Mouse (Mus musculus): ENCODE measurements at regions not wholly inside any gene's neighbourhood (a gene's known extent, or its start where the extent isn't known, plus 50 kb on each side); places are given as distances from the start of the nearest gene placed in this dataset.
"Not testable (repeated sequence)": the region's sequence is repeated elsewhere in the genome, so short reads cannot be mapped to it uniquely, and the experiment has no call there.

- H3K4me2 ChIP-seq (replicated peaks; ENCODE audit: low read depth, low read length) = no peak overlapping the region
- no peaks in the 10 kb centered on the region for H3K36me3 ChIP-seq (ENCODE audit: insufficient read depth, low read length)
- H3K4me1 ChIP-seq (ENCODE audit: insufficient read depth, low read depth, low read length) = no peaks in the 10 kb centered on the region
- H3K9ac ChIP-seq (replicated peaks; ENCODE audit: low read depth) = no peak overlapping the region
- no peak overlapping the region for H3K4me3 ChIP-seq (ENCODE audit: low read depth, low read length)
- no peaks in the 10 kb centered on the region for H3K27me3 ChIP-seq (replicated peaks; ENCODE audit: insufficient read depth, low read length)
- no peak overlapping the region for H3K27ac ChIP-seq (ENCODE audit: low read length)
- ATAC-seq (no peak), DNase-seq (ENCODE audit: low spot score) (no peak)
- no peak for TF ChIP-seq CTCF (IDR thresholded peaks at IDR 0.05)
- TF ChIP-seq EP300 (IDR thresholded peaks at IDR 0.05) = no peak
- H3K9me3 ChIP-seq (ENCODE audit: low read length) = no peaks in the 10 kb centered on the region
Measured at GRCm38 (mm10) chr1:7671566-7671965, 2863.9 kb downstream of the Gm37988 start.

DNA sequence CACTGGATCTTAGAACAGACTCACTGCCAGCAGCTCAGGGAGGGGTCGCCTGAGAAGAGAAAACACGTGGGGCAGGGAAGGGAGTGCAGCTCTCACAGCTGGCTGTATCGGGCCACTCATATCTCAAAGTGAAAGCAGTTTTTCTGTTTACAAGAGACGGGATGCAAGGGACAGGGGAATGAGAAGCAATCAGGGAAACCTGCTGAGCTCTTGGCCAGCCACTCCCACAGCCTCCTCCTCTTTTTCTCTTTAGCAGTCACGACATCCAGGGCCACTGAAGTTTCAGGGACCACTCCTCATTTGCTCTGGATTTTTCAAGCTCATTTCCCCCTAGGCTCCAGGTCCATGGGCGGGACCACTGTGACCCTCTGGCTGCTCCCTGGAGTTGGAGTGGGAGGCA lies 2901.5 kb downstream of the Gm37988 start:
- not testable (repeated sequence) for DNase-seq (ENCODE audit: low spot score); H3K9me3 ChIP-seq (ENCODE audit: low read length); H3K27ac ChIP-seq (ENCODE audit: low read length); H3K36me3 ChIP-seq (ENCODE audit: insufficient read depth, low read length); H3K4me2 ChIP-seq (replicated peaks; ENCODE audit: low read depth, low read length); H3K4me3 ChIP-seq (ENCODE audit: low read depth, low read length); H3K4me1 ChIP-seq (ENCODE audit: insufficient read depth, low read depth, low read length); ATAC-seq; H3K9ac ChIP-seq (replicated peaks; ENCODE audit: low read depth); H3K27me3 ChIP-seq (replicated peaks; ENCODE audit: insufficient read depth, low read length)
- WGBS = 73% methylated on average over 5 of the region's 6 CpGs

DNA sequence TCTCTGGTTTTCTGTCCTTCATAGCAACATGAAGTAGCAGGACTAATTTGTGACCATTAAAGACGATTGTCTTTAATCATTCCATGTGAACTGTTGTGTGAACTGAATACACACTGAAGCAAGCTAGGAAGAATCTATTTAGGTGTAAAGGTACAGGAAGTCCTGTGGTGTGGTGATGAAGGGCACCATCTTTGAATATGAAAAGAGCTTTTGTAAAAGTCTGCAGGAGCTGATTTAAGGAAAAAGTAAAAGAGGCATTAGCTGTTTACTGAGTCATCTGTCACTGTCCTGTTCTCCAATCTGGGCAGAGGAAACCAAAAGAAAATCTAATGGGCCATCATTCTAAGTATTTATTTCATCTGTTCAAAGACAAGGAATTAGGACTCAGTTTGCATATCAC lies 2925.0 kb downstream of the Gm37988 start:
- H3K4me1 ChIP-seq (ENCODE audit: insufficient read depth, low read depth, low read length) = no peaks in the 10 kb centered on the region
- WGBS = 54% methylated on average over 1 of the region's 1 CpGs
- no peak overlapping the region for H3K9ac ChIP-seq (replicated peaks; ENCODE audit: low read depth)
- TF ChIP-seq EP300 (IDR thresholded peaks at IDR 0.05) (no peak), CTCF (IDR thresholded peaks at IDR 0.05) (no peak)
- no peaks in the 10 kb centered on the region for H3K9me3 ChIP-seq (ENCODE audit: low read length)
- H3K4me3 ChIP-seq (ENCODE audit: low read depth, low read length) = no peak overlapping the region
- H3K4me2 ChIP-seq (replicated peaks; ENCODE audit: low read depth, low read length) = no peak overlapping the region
- no peak overlapping the region for H3K27ac ChIP-seq (ENCODE audit: low read length)
- DNase-seq (ENCODE audit: low spot score) = no peak
- ATAC-seq = no peak
- no peaks in the 10 kb centered on the region for H3K27me3 ChIP-seq (replicated peaks; ENCODE audit: insufficient read depth, low read length)
- H3K36me3 ChIP-seq (ENCODE audit: insufficient read depth, low read length) = no peaks in the 10 kb centered on the region

- H3K9ac ChIP-seq (replicated peaks; ENCODE audit: low read depth) = no peak overlapping the region
- H3K9me3 ChIP-seq (ENCODE audit: low read length) = no peaks in the 10 kb centered on the region
- no peak overlapping the region for H3K4me3 ChIP-seq (ENCODE audit: low read depth, low read length)
- no peak for DNase-seq (ENCODE audit: low spot score)
- no peak for ATAC-seq
- H3K4me1 ChIP-seq (ENCODE audit: insufficient read depth, low read depth, low read length) = no peaks in the 10 kb centered on the region
- 79% methylated on average over 4 of the region's 4 CpGs for WGBS
- H3K27ac ChIP-seq (ENCODE audit: low read length) = no peak overlapping the region
- H3K27me3 ChIP-seq (replicated peaks; ENCODE audit: insufficient read depth, low read length) = no peaks in the 10 kb centered on the region
- H3K36me3 ChIP-seq (ENCODE audit: insufficient read depth, low read length) = no peaks in the 10 kb centered on the region
- TF ChIP-seq EP300 (IDR thresholded peaks at IDR 0.05) = no peak
- TF ChIP-seq CTCF (IDR thresholded peaks at IDR 0.05) = no peak
- no peak overlapping the region for H3K4me2 ChIP-seq (replicated peaks; ENCODE audit: low read depth, low read length)
Measured at GRCm38 (mm10) chr1:7737331-7737730, 2929.6 kb downstream of the Gm37988 start.

GRCm38 (mm10) chr1:7745887-7746286 lies 2938.2 kb downstream of the Gm37988 start:
- Histone ChIP-seq H3K27ac (ENCODE audit: low read length) (no peak overlapping the region), H3K4me3 (ENCODE audit: low read depth, low read length) (no peak overlapping the region), H3K9ac (replicated peaks; ENCODE audit: low read depth) (no peak overlapping the region), H3K36me3 (ENCODE audit: insufficient read depth, low read length) (no peaks in the 10 kb centered on the region), H3K9me3 (ENCODE audit: low read length) (no peaks in the 10 kb centered on the region), H3K4me1 (ENCODE audit: insufficient read depth, low read depth, low read length) (no peaks in the 10 kb centered on the region), H3K4me2 (replicated peaks; ENCODE audit: low read depth, low read length) (no peak overlapping the region), H3K27me3 (replicated peaks; ENCODE audit: insufficient read depth, low read length) (no peaks in the 10 kb centered on the region)
- no peak for ATAC-seq
- TF ChIP-seq EP300 (IDR thresholded peaks at IDR 0.05) = no peak
- TF ChIP-seq CTCF (IDR thresholded peaks at IDR 0.05) = no peak
- WGBS = 61% methylated on average over 5 of the region's 5 CpGs
- no peak for DNase-seq (ENCODE audit: low spot score)

GRCm38 (mm10) chr1:7776720-7777119 lies 2969.0 kb downstream of the Gm37988 start:
- Histone ChIP-seq H3K9me3 (ENCODE audit: low read length) (no peaks in the 10 kb centered on the region), H3K36me3 (ENCODE audit: insufficient read depth, low read length) (no peaks in the 10 kb centered on the region), H3K4me3 (ENCODE audit: low read depth, low read length) (no peak overlapping the region), H3K27ac (ENCODE audit: low read length) (no peak overlapping the region), H3K9ac (replicated peaks; ENCODE audit: low read depth) (no peak overlapping the region), H3K4me1 (ENCODE audit: insufficient read depth, low read depth, low read length) (no peaks in the 10 kb centered on the region), H3K4me2 (replicated peaks; ENCODE audit: low read depth, low read length) (no peak overlapping the region), H3K27me3 (replicated peaks; ENCODE audit: insufficient read depth, low read length) (no peaks in the 10 kb centered on the region)
- WGBS = 7% methylated on average over 1 of the region's 1 CpGs
- no peak for TF ChIP-seq EP300 (IDR thresholded peaks at IDR 0.05)
- TF ChIP-seq CTCF (IDR thresholded peaks at IDR 0.05) = no peak
- no peak for ATAC-seq
- no peak for DNase-seq (ENCODE audit: low spot score)

Data from lung, postnatal 0 days (tissue).